Mouse (Mus musculus) ES-E14 (cell line): ENCODE results near the gene Gm49321. TPM values are rescaled to one million over a fixed set of nuclear protein-coding genes. Genes with fewer than 3 reads are reported as not detected.

Source experiments
- DNase-seq: peaks from one replicate; pipeline ENCODE4 v3.0.0-alpha.2; 2013; ENCODE audit warnings: low read depth, low spot score
- H3K27ac ChIP-seq: 2 replicates; pipeline ENCODE4 v1.5.1; 2012; ENCODE audit warnings: low read depth, mild to moderate bottlenecking, low read length, moderate library complexity, mixed read lengths; ENCODE audit not compliant: poor library complexity, insufficient read depth, severe bottlenecking
- H3K36me3 ChIP-seq: 2 replicates; pipeline ENCODE4 v1.6.1; 2012; ENCODE audit warnings: mild to moderate bottlenecking, low read length, moderate library complexity, mixed read lengths; ENCODE audit not compliant: control insufficient read depth, poor library complexity, insufficient read depth, severe bottlenecking
- H3K4me1 ChIP-seq, 2 experiments: fragments of 150-350 bp in 1 of 2; sonication (generic) in 1 of 2; 2 replicates each; pipeline ENCODE4 v1.6.1; 2012; ENCODE audit warnings: low read length in 2 of 2, mild to moderate bottlenecking in 1 of 2, mixed read lengths in 1 of 2; ENCODE audit not compliant: control insufficient read depth in 2 of 2, insufficient read depth in 2 of 2, poor library complexity in 1 of 2
- H3K4me3 ChIP-seq, 2 experiments: fragments of 150-350 bp in 1 of 2; sonication (generic) in 1 of 2; 2 replicates each; pipeline ENCODE4 v1.5.1; 2012; ENCODE audit warnings: low read length in 2 of 2, low read depth in 1 of 2, mild to moderate bottlenecking in 1 of 2, mixed read lengths in 1 of 2; ENCODE audit not compliant: insufficient read depth in 1 of 2, poor library complexity in 1 of 2, severe bottlenecking in 1 of 2
- H3K9ac ChIP-seq: 2 replicates; pipeline ENCODE4 v1.6.1; 2012; ENCODE audit warnings: low read depth, mild to moderate bottlenecking, low read length, mixed read lengths; ENCODE audit not compliant: poor library complexity, insufficient read depth, severe bottlenecking
- H3K9me3 ChIP-seq: fragments of 150-350 bp; sonication (generic); 2 replicates; pipeline ENCODE4 v1.6.1; 2012; ENCODE audit warnings: low read depth, mild to moderate bottlenecking, low read length; ENCODE audit not compliant: control insufficient read depth, insufficient read depth
- CHD2 ChIP-seq: IDR thresholded peaks from 2 replicates; pipeline ENCODE4 v1.6.1; 2014; ENCODE audit warnings: mild to moderate bottlenecking, low read depth, low read length, inconsistent platforms
- HCFC1 ChIP-seq: IDR thresholded peaks from 2 replicates; pipeline ENCODE4 v1.6.1; 2012; ENCODE audit warnings: low read length, inconsistent platforms, borderline replicate concordance; ENCODE audit not compliant: insufficient read depth
- MAFK ChIP-seq: IDR thresholded peaks from 2 replicates; pipeline ENCODE4 v1.6.1; 2014; ENCODE audit warnings: mild to moderate bottlenecking, low read depth, low read length, inconsistent platforms; ENCODE audit not compliant: insufficient read depth
- ZC3H11A ChIP-seq: IDR thresholded peaks from 2 replicates; pipeline ENCODE4 v1.6.1; 2012; ENCODE audit warnings: low read depth, mild to moderate bottlenecking, inconsistent platforms, low read length, borderline replicate concordance
- ZNF384 ChIP-seq: IDR thresholded peaks from 2 replicates; pipeline ENCODE4 v1.6.1; 2012; ENCODE audit warnings: low read depth, low read length, inconsistent platforms
- in situ Hi-C, 2 experiments: fragments of 600-800 bp; cut with MboI; formaldehyde crosslinking; loops; one replicate each; pipeline ENCODE4 v1.15.1; 2025; ENCODE audit warnings: low sequenced_read_pairs in 2 of 2, inconsistent platforms in 1 of 2; ENCODE audit not compliant: unreplicated experiment in 2 of 2
- total RNA-seq: library from RNA; depleted of rRNA; stranded (reverse); fragments of 300-350 nt; gene quantifications from 2 replicates; pipeline ENCODE4 v1.2.3, GENCODE M21; 2012; rRNA removed

Gm49321 gene
- total RNA-seq, 1 experiment, result 2.9 TPM

DNA sequence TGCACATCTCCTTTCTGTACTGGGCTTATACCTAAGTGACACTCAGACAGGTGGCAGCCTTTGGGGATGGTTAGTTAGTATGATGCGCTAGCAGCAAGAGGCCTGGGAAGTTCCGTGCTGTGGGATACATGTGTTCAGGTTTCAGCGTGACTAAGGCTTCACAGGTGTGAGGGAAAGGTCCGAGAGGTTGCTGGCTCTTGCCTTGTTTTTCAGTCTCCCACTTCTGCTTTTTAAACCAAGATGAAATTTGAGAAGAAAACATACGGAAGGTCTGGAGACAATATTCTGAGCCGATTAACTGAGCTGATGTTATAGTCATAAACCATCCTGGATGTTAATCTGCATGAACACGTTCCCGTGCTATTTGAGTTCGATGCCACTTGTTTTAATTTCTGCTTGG lies 65.0 kb downstream of the Gm49321 start:
- no peak for DNase-seq

DNA sequence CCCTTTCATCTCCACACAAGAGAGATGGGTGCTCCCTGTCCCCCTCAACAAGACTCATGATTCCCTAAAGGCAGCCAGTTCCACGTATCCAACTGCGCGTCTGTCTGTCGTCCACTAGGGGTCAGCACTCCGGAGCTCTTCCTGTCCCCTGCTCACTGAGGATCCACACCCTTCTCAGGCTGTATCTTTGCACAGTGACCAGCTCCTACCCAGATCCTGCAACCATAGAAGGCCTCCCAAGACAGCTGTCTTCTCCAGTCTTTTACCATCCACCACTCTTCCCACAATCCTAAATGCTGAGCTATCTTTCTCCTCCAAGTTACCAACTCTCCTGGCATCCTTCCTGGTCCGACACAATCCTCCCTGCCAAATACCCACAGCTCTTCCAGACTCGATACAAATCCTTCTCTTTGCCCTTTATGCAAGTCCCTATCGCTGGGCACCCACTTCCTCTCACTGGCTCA lies 72.0 kb downstream of the Gm49321 start:
- no peaks in the 10 kb centered on the region for H3K9me3 ChIP-seq
- in situ Hi-C loops, result loop anchor here (10.0 kb wide), 1 partner anchor 305 kb away; no protein-coding TSS in a partner anchor
- peak; percentile 32; the same call in 1 of the 2 replicates for TF ChIP-seq ZC3H11A
- TF ChIP-seq CHD2, result no peak
- peak; percentile 43 for DNase-seq
- H3K36me3 ChIP-seq, result no peaks in the 10 kb centered on the region
- no peaks in the 10 kb centered on the region for H3K4me1 ChIP-seq
- no peak overlapping the region for H3K27ac ChIP-seq
- no peak overlapping the region for H3K9ac ChIP-seq
- no peak overlapping the region for H3K4me3 ChIP-seq

More for the DNA sequence above, 65.0 kb downstream of the Gm49321 start:
- Histone ChIP-seq H3K4me3 (no peak overlapping the region), H3K4me1 (no peaks in the 10 kb centered on the region), H3K36me3 (no peaks in the 10 kb centered on the region), H3K9me3 (no peaks in the 10 kb centered on the region), H3K9ac (no peak overlapping the region), H3K27ac (no peak overlapping the region)
- in situ Hi-C loops, result loop anchor here (10.0 kb wide), 1 partner anchor 298 kb away; no protein-coding TSS in a partner anchor
- TF ChIP-seq ZC3H11A (no peak), MAFK (no peak), HCFC1 (no peak), CHD2 (no peak), ZNF384 (no peak)

DNA sequence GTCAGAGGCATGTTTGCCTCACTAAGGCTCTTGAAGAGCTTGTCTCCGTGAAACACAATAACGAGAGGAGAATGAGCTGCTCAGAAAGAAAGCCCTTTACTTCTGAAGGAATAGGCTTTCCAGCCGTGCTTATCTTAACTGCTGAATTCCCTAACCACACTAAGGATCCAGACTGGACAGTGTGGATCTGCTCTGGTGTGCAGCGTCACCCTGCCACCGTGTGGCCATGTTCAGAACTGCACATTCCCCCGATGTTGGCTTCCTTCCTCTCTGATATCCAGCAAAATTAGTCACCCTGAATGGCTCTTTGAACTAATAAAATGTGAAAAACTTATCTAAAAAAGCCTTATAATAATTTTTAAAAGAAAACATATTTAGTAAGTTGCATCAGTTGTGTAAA lies 76.3 kb downstream of the Gm49321 start:
- no peaks in the 10 kb centered on the region for H3K4me1 ChIP-seq
- H3K9ac ChIP-seq, result no peak overlapping the region
- no peak overlapping the region for H3K27ac ChIP-seq
- H3K36me3 ChIP-seq, result no peaks in the 10 kb centered on the region
- DNase-seq, result peak; percentile 44
- no peaks in the 10 kb centered on the region for H3K9me3 ChIP-seq
- H3K4me3 ChIP-seq, result no peak overlapping the region
- TF ChIP-seq ZNF384, result no peak
- peak; percentile 76; the same call in 1 of the 2 replicates for TF ChIP-seq ZC3H11A
- TF ChIP-seq HCFC1, result no peak
- TF ChIP-seq MAFK, result no peak
- in situ Hi-C loops, result no loop called here

DNA sequence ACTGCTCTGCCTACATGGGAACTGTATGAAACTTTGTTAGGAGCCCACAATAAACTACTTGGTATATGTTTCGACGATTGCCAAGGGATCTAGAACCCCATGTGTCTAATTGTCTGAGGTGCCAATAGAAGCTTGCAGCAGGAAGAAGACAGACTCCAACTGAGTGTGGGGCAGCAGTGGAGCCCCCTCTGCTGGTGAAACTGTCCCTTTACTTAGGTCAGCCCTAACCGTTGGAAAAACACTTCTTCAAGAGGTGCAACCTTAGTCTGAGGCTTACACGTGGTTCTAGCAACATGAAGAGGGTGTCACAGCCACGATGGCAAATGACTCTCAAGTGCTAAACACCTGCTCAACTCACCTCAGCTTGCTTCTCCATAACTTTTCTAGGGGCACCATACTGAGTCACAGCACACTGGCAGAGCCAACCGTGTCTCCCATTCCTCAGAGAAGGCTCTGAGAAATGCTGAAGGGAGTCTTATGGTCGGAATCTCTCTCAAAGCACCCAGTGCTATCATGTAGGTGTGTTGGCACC lies 77.4 kb downstream of the Gm49321 start:
- TF ChIP-seq ZNF384 (no peak), HCFC1 (no peak), MAFK (no peak), CHD2 (no peak), ZC3H11A (no peak)
- no peaks in the 10 kb centered on the region for H3K4me1 ChIP-seq
- in situ Hi-C loops, result no loop called here
- no peak for DNase-seq
- no peak overlapping the region for H3K27ac ChIP-seq
- H3K36me3 ChIP-seq, result no peaks in the 10 kb centered on the region
- H3K4me3 ChIP-seq, result no peak overlapping the region
- no peaks in the 10 kb centered on the region for H3K9me3 ChIP-seq
- no peak overlapping the region for H3K9ac ChIP-seq

DNA sequence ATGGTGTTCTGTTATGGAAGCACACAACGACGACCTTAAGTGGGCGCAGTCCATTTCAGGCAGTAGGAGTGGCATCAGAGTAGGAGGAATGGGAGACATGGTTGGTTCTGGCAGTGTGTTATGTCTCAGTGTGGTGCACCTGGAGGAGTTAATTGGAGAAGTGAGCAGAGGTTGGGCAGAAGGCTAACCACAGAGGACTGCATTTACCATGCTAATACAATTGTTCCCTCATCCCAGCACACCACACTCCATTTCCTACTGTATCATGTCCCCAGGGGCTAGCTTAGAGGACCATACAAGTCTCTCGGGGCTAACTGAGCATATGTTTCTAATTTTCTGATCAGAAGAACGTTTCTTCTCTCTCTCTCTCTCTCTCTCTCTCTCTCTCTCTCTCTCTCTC lies 78.0 kb downstream of the Gm49321 start:
- Histone ChIP-seq H3K4me1 (no peaks in the 10 kb centered on the region), H3K9ac (no peak overlapping the region), H3K27ac (no peak overlapping the region), H3K36me3 (no peaks in the 10 kb centered on the region), H3K4me3 (no peak overlapping the region), H3K9me3 (no peaks in the 10 kb centered on the region)
- TF ChIP-seq ZNF384 (no peak), HCFC1 (no peak), MAFK (no peak)
- no peak for DNase-seq
- in situ Hi-C loops, result no loop called here

Other genes starting within 250 kb of the Gm49321 start
- 40.2 and 57.6 TPM in 2 replicates for gene Hif1a, start 36.3 kb upstream of the Gm49321 start, total RNA-seq
- gene Snapc1, start 26.8 kb downstream of the Gm49321 start, total RNA-seq, result 12.3 and 14.0 TPM in 2 replicates
- gene Syt16, start 60.0 kb downstream of the Gm49321 start, total RNA-seq, result 0.05 and 0.22 TPM in 2 replicates